Mouse (Mus musculus) limb, embryonic 15.5 days (tissue): ENCODE measurements around the gene Cxadr. TPM values are rescaled to one million over a fixed set of nuclear protein-coding genes. Genes with fewer than 3 reads are reported as not detected.

Experiments used
- ATAC-seq: fragments of 200-750 bp; cut with Nextera tagmentation; 2 replicates; pipeline ENCODE4 v1.8.0; 2017; ENCODE audit warnings: low read depth, moderate TSS enrichment; ENCODE audit not compliant: insufficient number of reproducible peaks, low FRiP score, low TSS enrichment
- H3K27ac ChIP-seq: fragments of 300-500 bp; sonication (generic); 2 replicates; pipeline ENCODE4 v1.5.1; 2015; ENCODE audit warnings: moderate library complexity, mild to moderate bottlenecking, inconsistent platforms
- H3K27me3 ChIP-seq: fragments of 300-500 bp; sonication (generic); 2 replicates; pipeline ENCODE4 v1.6.1; 2015; ENCODE audit warnings: inconsistent platforms
- H3K36me3 ChIP-seq: fragments of 300-500 bp; sonication (generic); 2 replicates; pipeline ENCODE4 v1.6.1; 2015; ENCODE audit warnings: inconsistent platforms
- H3K4me1 ChIP-seq: fragments of 300-500 bp; sonication (generic); 2 replicates; pipeline ENCODE4 v1.6.1; 2015; ENCODE audit warnings: inconsistent platforms
- H3K4me2 ChIP-seq: fragments of 300-500 bp; sonication (generic); 2 replicates; pipeline ENCODE4 v1.6.1; 2015; ENCODE audit warnings: mild to moderate bottlenecking, inconsistent platforms
- H3K4me3 ChIP-seq: fragments of 300-500 bp; sonication (generic); 2 replicates; pipeline ENCODE4 v1.5.1; 2015; ENCODE audit warnings: mild to moderate bottlenecking, inconsistent platforms
- H3K9ac ChIP-seq: fragments of 300-500 bp; sonication (generic); 2 replicates; pipeline ENCODE4 v1.6.1; 2015; ENCODE audit warnings: inconsistent platforms
- H3K9me3 ChIP-seq: fragments of 300-500 bp; sonication (generic); 2 replicates; pipeline ENCODE4 v1.6.1; 2016; ENCODE audit warnings: inconsistent platforms
- WGBS: fragments of 180-500 bp; shearing (Covaris S2); methylation state at CpG from one replicate; pipeline ENCODE4 v1.1.7; 2015; 5-methylcytosine and 5-hydroxymethylcytosine counted together
- polyA plus RNA-seq: library from polyadenylated mRNA; unstranded; fragments of >200 nt; fragmentation: Nextera tagmentation; extraction: Ambion mirVana; gene quantifications from 2 replicates; pipeline ENCODE4 v1.2.1, GENCODE M21; 2015

Gene Cxadr
- polyA plus RNA-seq, 1 experiment from 2014 or later: 16.2 TPM

- Histone ChIP-seq H3K27ac (peak overlapping the region; percentile 81), H3K9me3 (no peaks in the 10 kb centered on the region), H3K4me2 (peak overlapping the region; percentile 66), H3K9ac (peak overlapping the region; percentile 92), H3K27me3 (no peaks in the 10 kb centered on the region), H3K4me1 (peaks cover 15% of the 10 kb centered on the region), H3K36me3 (peaks cover 9% of the 10 kb centered on the region; the same call in 1 of the 2 replicates), H3K4me3 (peak overlapping the region; percentile 73)
- ATAC-seq: peak; percentile 59
- under 1% methylated on average over 85 of the region's 100 CpGs for WGBS
Observed at GRCm38 (mm10) chr16:78375821-78376691, 74.8 kb downstream of the Cxadr start.

- Histone ChIP-seq H3K9me3 (no peaks in the 10 kb centered on the region), H3K4me2 (peak within 1 kb of the TSS; percentile 81), H3K36me3 (peaks cover 9% of the 10 kb centered on the region; the same call in 1 of the 2 replicates), H3K4me3 (peak within 1 kb of the TSS; percentile 73), H3K27ac (peak within 1 kb of the TSS; percentile 81), H3K4me1 (peaks cover 15% of the 10 kb centered on the region), H3K9ac (peak within 1 kb of the TSS; percentile 92), H3K27me3 (no peaks in the 10 kb centered on the region)
- ATAC-seq: peak; percentile 95
- 4% methylated on average over 39 of the region's 57 CpGs for WGBS
Observed at GRCm38 (mm10) chr16:78376745-78377570, 75.7 kb downstream of the Cxadr start, which contains the start of gene Btg3. Gene Btg3 (minus strand): TSS chr16:78377192.

- no peaks in the 10 kb centered on the region for H3K27me3 ChIP-seq
- H3K36me3 ChIP-seq: no peaks in the 10 kb centered on the region
- H3K4me3 ChIP-seq: no peak overlapping the region
- H3K4me1 ChIP-seq: peaks cover 15% of the 10 kb centered on the region
- no peak overlapping the region for H3K4me2 ChIP-seq
- H3K9ac ChIP-seq: no peak overlapping the region
- H3K27ac ChIP-seq: no peak overlapping the region
- no peaks in the 10 kb centered on the region for H3K9me3 ChIP-seq
- no peak for ATAC-seq
- 84% methylated on average over 5 of the region's 5 CpGs for WGBS
Observed at GRCm38 (mm10) chr16:78378493-78378892, 77.2 kb downstream of the Cxadr start.

- Histone ChIP-seq H3K4me2 (no peak overlapping the region), H3K27me3 (no peaks in the 10 kb centered on the region), H3K4me3 (no peak overlapping the region), H3K9me3 (no peaks in the 10 kb centered on the region), H3K36me3 (no peaks in the 10 kb centered on the region), H3K9ac (no peak overlapping the region), H3K27ac (no peak overlapping the region), H3K4me1 (0 out of 2 replicates have a peak, but pooled peaks cover 5% of the 10 kb centered on the region)
- no peak for ATAC-seq
- 60% methylated on average over 4 of the region's 4 CpGs for WGBS
Observed at GRCm38 (mm10) chr16:78389122-78389521, 87.8 kb downstream of the Cxadr start.

GRCm38 (mm10) chr16:78389986-78390385 is 88.7 kb downstream of the Cxadr start:
- Histone ChIP-seq H3K4me1 (0 out of 2 replicates have a peak, but pooled peaks cover 5% of the 10 kb centered on the region), H3K27me3 (no peaks in the 10 kb centered on the region), H3K36me3 (no peaks in the 10 kb centered on the region), H3K27ac (no peak overlapping the region), H3K9ac (no peak overlapping the region), H3K4me3 (no peak overlapping the region), H3K9me3 (no peaks in the 10 kb centered on the region), H3K4me2 (no peak overlapping the region)
- whole genome bisulfite sequencing: 57% methylated on average over 3 of the region's 3 CpGs
- ATAC-seq: no peak

GRCm38 (mm10) chr16:78391354-78391753 is 90.1 kb downstream of the Cxadr start:
- Histone ChIP-seq H3K4me2 (no peak overlapping the region), H3K36me3 (no peaks in the 10 kb centered on the region), H3K27ac (no peak overlapping the region), H3K9ac (no peak overlapping the region), H3K4me1 (0 out of 2 replicates have a peak, but pooled peaks cover 5% of the 10 kb centered on the region), H3K4me3 (no peak overlapping the region), H3K27me3 (no peaks in the 10 kb centered on the region), H3K9me3 (no peaks in the 10 kb centered on the region)
- ATAC-seq: no peak
- 73% methylated on average over 2 of the region's 2 CpGs for WGBS

GRCm38 (mm10) chr16:78398734-78399133 is 97.4 kb downstream of the Cxadr start:
- H3K9ac ChIP-seq: no peak overlapping the region
- no peak overlapping the region for H3K27ac ChIP-seq
- no peaks in the 10 kb centered on the region for H3K4me1 ChIP-seq
- no peaks in the 10 kb centered on the region for H3K36me3 ChIP-seq
- no peaks in the 10 kb centered on the region for H3K9me3 ChIP-seq
- no peak for ATAC-seq
- WGBS: 64% methylated on average over 6 of the region's 6 CpGs
- H3K4me2 ChIP-seq: no peak overlapping the region
- H3K27me3 ChIP-seq: no peaks in the 10 kb centered on the region
- H3K4me3 ChIP-seq: no peak overlapping the region

GRCm38 (mm10) chr16:78399423-78399822 is 98.1 kb downstream of the Cxadr start:
- WGBS: 84% methylated on average over 3 of the region's 3 CpGs
- no peaks in the 10 kb centered on the region for H3K27me3 ChIP-seq

GRCm38 (mm10) chr16:78402316-78402715 is 101.0 kb downstream of the Cxadr start:
- Histone ChIP-seq H3K9ac (no peak overlapping the region), H3K4me1 (no peaks in the 10 kb centered on the region), H3K9me3 (no peaks in the 10 kb centered on the region), H3K27me3 (no peaks in the 10 kb centered on the region), H3K4me2 (no peak overlapping the region), H3K4me3 (no peak overlapping the region), H3K27ac (no peak overlapping the region), H3K36me3 (no peaks in the 10 kb centered on the region)
- ATAC-seq: no peak
- 40% methylated on average over 2 of the region's 2 CpGs for WGBS

More at GRCm38 (mm10) chr16:78399423-78399822, 98.1 kb downstream of the Cxadr start:
- Histone ChIP-seq H3K27ac (no peak overlapping the region), H3K9ac (no peak overlapping the region), H3K36me3 (no peaks in the 10 kb centered on the region), H3K4me1 (no peaks in the 10 kb centered on the region), H3K9me3 (no peaks in the 10 kb centered on the region), H3K4me2 (no peak overlapping the region), H3K4me3 (no peak overlapping the region)
- ATAC-seq: no peak

- Histone ChIP-seq H3K36me3 (no peaks in the 10 kb centered on the region), H3K9ac (no peak overlapping the region), H3K4me1 (no peaks in the 10 kb centered on the region), H3K9me3 (no peaks in the 10 kb centered on the region), H3K27me3 (no peaks in the 10 kb centered on the region), H3K4me3 (no peak overlapping the region), H3K4me2 (no peak overlapping the region), H3K27ac (no peak overlapping the region)
- WGBS: 67% methylated on average over 2 of the region's 2 CpGs
- no peak for ATAC-seq
Observed at GRCm38 (mm10) chr16:78406657-78407056, 105.4 kb downstream of the Cxadr start.

GRCm38 (mm10) chr16:78407855-78408254 is 106.6 kb downstream of the Cxadr start:
- no peaks in the 10 kb centered on the region for H3K4me1 ChIP-seq
- H3K36me3 ChIP-seq: no peaks in the 10 kb centered on the region
- no peak for ATAC-seq
- no peaks in the 10 kb centered on the region for H3K27me3 ChIP-seq
- H3K27ac ChIP-seq: no peak overlapping the region
- no peak overlapping the region for H3K4me3 ChIP-seq
- WGBS: 86% methylated on average over 6 of the region's 6 CpGs
- no peaks in the 10 kb centered on the region for H3K9me3 ChIP-seq
- no peak overlapping the region for H3K4me2 ChIP-seq
- H3K9ac ChIP-seq: no peak overlapping the region
